Mouse (Mus musculus): ENCODE data around the gene Fam89b.

Gene Fam89b

DNA sequence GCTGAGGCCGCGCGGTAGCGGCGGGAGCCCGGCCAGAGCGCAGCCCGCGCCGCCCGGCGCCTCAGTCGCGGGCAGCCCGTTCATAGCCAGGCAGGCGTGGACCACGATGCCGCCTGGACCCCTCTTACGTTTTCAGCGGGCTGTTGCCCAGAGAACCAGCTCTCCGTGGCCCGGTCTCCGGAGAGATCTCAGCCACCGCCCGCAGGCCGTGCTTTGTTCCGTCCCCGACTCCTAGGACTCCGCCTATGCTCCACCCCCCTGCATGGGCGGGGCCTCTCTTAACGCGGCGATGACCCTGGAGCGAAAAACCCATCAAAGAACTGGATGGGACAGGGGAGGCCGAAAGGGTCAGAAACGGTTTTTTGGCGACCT is at the start of gene Fam89b:
Fam89b (minus strand) TSS at position 210 of the 372 bp plus-strand sequence.
- DNase-seq (ENCODE audit: low read depth, low spot score): peak; percentile 82

GRCm38 (mm10) chr19:5778312-5778711 is 48.9 kb upstream of the Fam89b start:
- DNase-seq (ENCODE audit: low read depth, low spot score): no peak

DNA sequence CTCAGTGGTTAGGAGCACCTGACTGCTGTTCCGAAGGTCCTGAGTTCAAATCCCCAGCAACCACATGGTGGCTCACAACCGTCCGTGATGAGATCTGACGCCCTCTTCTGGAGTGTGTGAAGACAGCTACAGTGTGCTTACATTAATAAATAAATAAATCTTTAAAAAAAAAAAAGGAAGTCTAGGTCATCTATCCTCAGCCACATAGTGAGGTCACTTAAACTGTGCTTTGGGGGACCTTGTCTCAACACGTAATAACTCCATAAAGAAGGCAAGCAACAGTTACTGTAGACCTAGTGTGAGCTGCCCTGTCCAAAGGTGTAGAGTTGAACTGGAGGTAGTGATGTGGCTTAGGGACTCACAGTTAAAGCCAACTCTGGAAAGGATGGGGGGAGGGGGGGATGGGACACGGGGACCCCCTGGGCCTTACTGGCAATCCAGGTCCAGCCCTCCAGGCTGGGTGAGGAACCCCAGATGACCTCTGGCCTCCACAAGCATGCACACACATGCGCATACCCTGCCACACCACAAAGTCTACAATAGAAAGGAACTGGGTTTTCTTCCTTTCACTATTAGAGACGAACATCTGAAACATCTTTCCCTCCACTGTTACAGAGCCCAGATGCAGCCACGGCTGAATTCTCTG is 48.1 kb upstream of the Fam89b start:
- DNase-seq (ENCODE audit: low read depth, low spot score): no peak

DNA sequence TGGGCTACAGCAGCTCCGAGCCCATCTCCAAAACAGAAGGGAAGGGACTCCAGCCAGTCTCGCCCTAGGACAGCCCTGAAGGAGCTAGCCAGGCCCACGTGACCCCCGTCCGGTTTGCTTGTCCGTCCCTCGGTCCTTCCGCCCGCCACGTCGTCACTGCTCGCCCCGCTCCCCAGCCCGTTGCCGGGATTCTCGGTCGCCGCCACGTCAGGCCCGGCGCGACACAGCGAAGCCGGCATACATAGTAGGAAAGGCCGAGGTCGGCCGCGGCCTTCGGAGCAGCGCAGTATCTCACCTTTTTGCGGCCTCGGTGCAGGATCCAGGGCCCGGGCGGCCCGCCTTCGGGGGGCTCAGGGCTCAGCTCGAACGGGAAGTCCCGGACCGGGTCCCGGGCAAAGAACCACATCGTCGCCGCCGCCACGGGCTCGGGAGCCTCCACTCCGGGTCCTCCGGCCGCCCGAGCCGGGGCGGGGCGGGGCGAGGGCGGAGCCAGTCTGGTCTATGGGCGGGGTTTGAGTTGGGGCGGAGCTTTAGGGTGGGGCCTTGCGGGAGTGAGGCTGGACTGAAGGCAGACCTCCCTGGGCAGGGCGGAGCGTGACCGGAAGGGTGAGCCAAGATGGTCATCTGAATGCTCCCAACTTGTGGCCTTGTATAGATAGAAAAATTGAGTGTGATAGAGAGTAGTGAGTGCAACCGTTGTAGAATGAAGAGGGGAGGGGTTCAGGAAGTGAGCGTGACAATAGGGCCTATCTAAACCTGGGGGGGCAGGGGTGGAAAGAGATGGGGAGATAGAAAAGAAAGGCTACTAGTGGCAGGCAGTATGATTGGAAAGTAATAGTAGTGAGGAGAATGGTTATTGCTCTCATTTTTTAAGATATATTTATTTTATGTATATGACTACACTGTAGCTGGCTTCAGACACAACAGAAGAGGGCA is 41.7 kb upstream of the Fam89b start, which contains the start of gene Scyl1:
Scyl1 (minus strand) TSS at position 495 of the 936 bp plus-strand sequence.
- DNase-seq (ENCODE audit: low read depth, low spot score): peak; percentile 75

DNA sequence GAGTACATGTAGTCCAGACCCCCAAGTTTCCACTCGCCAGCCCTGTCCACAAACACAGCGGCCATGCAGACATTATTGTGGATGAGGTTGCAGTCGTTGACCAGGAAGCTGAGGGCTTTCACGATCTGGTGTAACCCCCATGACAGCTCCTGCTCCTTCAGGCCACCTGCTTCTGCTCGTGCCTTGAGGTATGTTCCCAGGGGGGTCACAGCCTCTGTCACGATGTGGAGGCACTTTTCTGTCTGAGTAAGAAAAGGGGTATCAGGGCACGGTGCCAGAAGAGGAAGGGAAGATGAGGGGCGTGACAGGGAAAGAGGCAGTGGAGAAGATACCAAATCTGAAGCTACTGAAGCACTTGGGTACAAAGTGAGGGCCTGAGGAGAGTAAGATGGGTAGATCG is 40.9 kb upstream of the Fam89b start:
- no peak for DNase-seq (ENCODE audit: low read depth, low spot score)

- DNase-seq (ENCODE audit: low read depth, low spot score): no peak
Observed at GRCm38 (mm10) chr19:5767271-5767670, 37.8 kb upstream of the Fam89b start.

DNA sequence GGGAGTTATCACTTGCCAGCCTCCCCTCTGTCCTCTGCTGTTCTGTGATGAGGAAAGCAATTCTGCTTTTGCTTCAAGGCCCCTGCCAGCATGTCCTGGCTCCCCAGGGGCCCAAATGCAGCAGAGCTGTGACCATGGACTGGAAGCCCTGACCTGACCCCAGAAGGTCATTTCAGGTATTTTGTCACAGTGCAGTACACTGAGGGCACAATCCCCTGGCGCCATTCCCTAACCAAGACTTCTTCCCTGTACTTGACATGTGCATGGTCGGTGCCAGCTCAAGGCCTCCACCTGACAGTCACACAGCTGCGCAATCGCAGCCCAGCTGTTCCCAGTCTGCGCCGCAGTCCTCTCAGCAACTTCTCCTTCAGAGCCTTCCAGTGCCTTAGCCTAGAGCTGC is 33.7 kb upstream of the Fam89b start:
- no peak for DNase-seq (ENCODE audit: low read depth, low spot score)

DNA sequence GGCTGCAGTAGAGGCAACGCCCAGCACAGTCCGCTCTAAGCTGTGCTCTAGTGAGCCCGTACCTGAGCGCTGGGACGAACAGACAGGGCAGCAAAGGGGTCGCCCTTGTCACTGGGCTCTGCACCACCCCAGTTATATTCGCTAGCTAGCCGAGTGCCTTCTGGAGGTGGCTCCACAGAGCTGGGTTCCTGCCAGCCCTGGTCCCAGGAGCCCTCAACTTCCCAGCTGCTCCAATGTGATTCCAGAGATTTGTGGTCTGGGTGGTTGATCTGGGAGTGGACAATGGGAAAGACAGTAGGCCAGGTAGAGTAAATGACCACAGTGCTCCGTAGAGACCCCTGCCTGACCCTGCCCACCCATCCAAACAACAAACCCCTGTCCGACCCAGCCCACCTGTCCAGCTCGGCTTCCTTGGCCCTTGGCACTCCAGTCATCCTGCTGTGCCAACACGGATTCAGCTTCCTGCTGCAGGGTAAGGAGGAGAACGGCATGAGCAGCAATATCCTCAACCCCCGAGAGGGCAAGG is 29.5 kb upstream of the Fam89b start:
- DNase-seq (ENCODE audit: low read depth, low spot score): no peak

- DNase-seq (ENCODE audit: low read depth, low spot score): no peak
Observed at GRCm38 (mm10) chr19:5756991-5757636, 27.7 kb upstream of the Fam89b start.

GRCm38 (mm10) chr19:5756321-5756985 is 27.0 kb upstream of the Fam89b start:
- DNase-seq (ENCODE audit: low read depth, low spot score): no peak

DNA sequence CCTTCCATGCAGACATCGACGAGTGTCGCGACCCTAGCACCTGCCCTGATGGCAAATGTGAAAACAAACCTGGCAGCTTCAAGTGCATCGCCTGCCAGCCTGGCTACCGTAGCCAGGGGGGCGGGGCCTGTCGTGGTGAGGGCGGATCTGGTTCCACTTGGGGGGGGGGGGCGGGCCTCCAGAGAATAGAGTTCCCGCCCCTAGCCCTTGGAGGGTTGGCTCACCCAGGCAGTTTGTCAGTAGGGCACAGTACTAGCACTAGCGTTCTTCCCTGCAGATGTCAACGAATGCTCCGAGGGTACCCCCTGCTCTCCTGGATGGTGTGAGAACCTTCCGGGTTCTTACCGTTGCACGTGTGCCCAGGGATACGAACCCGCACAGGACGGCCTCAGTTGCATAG is 22.3 kb upstream of the Fam89b start:
- DNase-seq (ENCODE audit: low read depth, low spot score): no peak

DNA sequence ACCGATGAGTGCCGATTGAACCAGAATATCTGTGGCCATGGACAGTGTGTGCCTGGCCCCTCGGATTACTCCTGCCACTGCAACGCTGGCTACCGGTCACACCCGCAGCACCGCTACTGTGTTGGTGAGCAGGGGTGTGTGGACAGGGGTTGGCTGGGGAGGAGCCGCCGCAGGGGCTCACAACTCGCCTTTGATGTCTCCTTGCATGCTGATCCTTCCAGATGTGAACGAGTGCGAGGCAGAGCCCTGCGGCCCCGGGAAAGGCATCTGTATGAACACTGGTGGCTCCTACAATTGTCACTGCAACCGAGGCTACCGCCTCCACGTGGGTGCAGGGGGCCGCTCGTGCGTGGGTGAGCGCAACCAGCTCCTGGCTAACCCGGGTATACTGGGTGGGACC is 21.5 kb upstream of the Fam89b start:
- DNase-seq (ENCODE audit: low read depth, low spot score): no peak

- DNase-seq (ENCODE audit: low read depth, low spot score): no peak
Observed at GRCm38 (mm10) chr19:5749476-5749875, 20.0 kb upstream of the Fam89b start.

GRCm38 (mm10) chr19:5746907-5747363 is 17.5 kb upstream of the Fam89b start:
- no peak for DNase-seq (ENCODE audit: low read depth, low spot score)

GRCm38 (mm10) chr19:5745756-5746710 is 16.6 kb upstream of the Fam89b start:
- no peak for DNase-seq (ENCODE audit: low read depth, low spot score)

GRCm38 (mm10) chr19:5743576-5743975 is 14.1 kb upstream of the Fam89b start:
- DNase-seq (ENCODE audit: low read depth, low spot score): no peak

GRCm38 (mm10) chr19:5742241-5742641 is 12.8 kb upstream of the Fam89b start:
- no peak for DNase-seq (ENCODE audit: low read depth, low spot score)

DNA sequence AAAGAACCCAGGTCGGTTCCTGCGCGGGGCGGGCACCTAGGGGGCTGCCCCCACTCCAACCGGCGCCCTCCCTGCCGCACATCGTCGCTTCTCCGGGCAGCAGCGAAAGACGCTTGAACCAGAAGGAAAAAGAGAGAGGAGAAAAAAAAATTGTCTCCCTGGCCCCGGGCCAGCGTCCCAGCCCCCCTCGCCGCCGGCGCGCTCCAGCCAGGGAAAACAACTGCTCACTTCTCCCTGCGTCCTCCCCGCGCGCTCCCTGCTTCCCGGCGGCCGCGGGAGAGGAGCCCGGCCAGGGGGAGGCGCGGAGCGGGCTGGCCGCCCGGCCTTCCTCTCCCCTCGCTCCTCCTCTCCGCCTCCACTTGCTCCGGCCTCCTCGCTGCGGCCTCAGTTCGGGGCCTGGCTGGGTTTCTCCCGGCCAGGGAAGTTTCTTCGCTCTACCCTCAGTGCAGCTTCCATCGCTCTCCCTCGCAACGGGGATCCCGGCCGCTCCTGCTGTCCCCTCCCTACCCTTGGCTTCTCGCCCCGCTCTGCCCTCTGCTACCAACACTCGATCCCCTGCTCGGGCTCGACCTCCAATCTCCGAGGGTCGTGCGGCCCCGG is 12.3 kb upstream of the Fam89b start:
- no peak for DNase-seq (ENCODE audit: low read depth, low spot score)

DNA sequence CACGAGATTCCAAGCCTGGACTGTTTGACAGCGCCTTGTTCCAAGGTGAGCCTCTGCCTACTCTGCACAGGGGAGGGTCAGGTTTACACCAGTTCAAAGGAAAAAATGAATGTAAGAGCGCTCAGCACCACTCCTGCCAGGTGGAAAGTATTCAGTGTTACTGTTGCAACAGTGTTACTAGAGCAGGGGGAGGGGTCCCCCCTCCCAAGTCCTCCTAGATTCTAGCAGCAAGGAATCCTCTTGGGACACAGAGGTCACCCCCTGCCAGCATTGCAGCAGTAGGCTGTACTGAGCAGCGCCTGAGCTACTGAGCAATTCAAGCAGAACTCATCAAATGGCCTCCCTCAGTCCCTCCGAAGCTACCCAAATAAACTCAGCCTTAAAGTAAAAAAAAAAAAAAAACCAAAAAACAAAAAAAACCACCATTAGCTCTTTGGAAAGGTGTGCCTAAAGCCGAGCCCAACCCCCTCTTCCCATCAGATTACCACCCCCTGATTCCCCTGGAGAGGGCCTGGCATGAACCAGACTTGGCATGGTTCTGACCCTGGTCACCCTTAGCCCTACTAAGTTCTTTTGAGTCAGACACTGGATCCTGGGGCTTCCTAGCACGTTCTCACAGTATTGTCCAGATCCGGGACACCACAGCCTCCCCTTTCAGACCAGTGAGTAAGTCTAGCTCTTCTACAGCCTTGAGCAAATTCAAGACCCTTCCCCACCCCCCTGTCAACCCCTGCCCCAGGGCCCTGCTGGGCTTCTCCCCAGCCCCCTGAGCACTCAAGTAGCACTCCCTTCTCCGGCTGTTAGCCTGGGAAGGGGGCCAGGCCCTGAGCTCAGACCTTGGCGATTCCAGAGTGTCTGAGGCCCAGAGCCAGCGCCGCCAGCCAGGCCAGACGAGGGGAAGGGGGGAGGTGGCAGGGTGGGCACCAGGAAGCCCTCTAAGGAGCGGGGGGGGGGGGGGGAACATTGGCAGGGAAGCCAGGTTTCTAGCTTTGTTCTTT is 11.2 kb upstream of the Fam89b start, which contains the start of gene Ltbp3:
Ltbp3 (plus strand) TSS at position 585 of the 998 bp plus-strand sequence.
- DNase-seq (ENCODE audit: low read depth, low spot score): no peak
